Mouse (Mus musculus) heart, embryonic 14.5 days (tissue): ENCODE results near the gene Gramd2. TPM values are rescaled to one million over a fixed set of nuclear protein-coding genes. Genes with fewer than 3 reads are reported as not detected.
"Not testable (repeated sequence)": the region's sequence is repeated elsewhere in the genome, so short reads cannot be mapped to it uniquely, and the experiment has no call there.

Experiments used
- ATAC-seq: fragments of 200-750 bp; cut with Nextera tagmentation; 2 replicates; pipeline ENCODE4 v1.8.0; 2017; ENCODE audit warnings: low read depth, moderate TSS enrichment; ENCODE audit not compliant: insufficient number of reproducible peaks, insufficient read depth, low FRiP score
- H3K27ac ChIP-seq, 2 experiments: fragments of 200-500 bp in 1 of 2; fragments of 300-500 bp in 1 of 2; sonication (generic) in 1 of 2; replicated peaks in 1 of 2; 2 replicates each; pipeline ENCODE4 v1.5.1; 2012 to 2014; ENCODE audit warnings: low read depth in 2 of 2, low read length in 2 of 2, control low read depth in 1 of 2, mild to moderate bottlenecking in 1 of 2, mixed read lengths in 1 of 2; ENCODE audit not compliant: control insufficient read depth in 1 of 2, insufficient read depth in 1 of 2
- H3K27me3 ChIP-seq: fragments of 300-500 bp; sonication (generic); 2 replicates; pipeline ENCODE4 v1.6.1; 2014; ENCODE audit warnings: mild to moderate bottlenecking, low read length, control low read depth; ENCODE audit not compliant: control insufficient read depth, insufficient read depth
- H3K36me3 ChIP-seq: fragments of 300-500 bp; sonication (generic); 2 replicates; pipeline ENCODE4 v1.6.1; 2014; ENCODE audit warnings: mild to moderate bottlenecking, control low read depth, low read length, mixed read lengths; ENCODE audit not compliant: control insufficient read depth, insufficient read depth
- H3K4me1 ChIP-seq, 2 experiments: fragments of 200-500 bp in 1 of 2; fragments of 300-500 bp in 1 of 2; sonication (generic) in 1 of 2; 2 replicates each; pipeline ENCODE4 v1.6.1; 2012 to 2014; ENCODE audit warnings: low read length in 2 of 2, control low read depth in 1 of 2, mixed read lengths in 1 of 2; ENCODE audit not compliant: control insufficient read depth in 2 of 2, insufficient read depth in 2 of 2
- H3K4me2 ChIP-seq: fragments of 300-500 bp; sonication (generic); 2 replicates; pipeline ENCODE4 v1.6.1; 2014; ENCODE audit warnings: mild to moderate bottlenecking, low read length
- H3K4me3 ChIP-seq, 2 experiments: fragments of 200-500 bp in 1 of 2; fragments of 300-500 bp in 1 of 2; sonication (generic) in 1 of 2; 2 replicates each; pipeline ENCODE4 v1.5.1; 2012 to 2014; ENCODE audit warnings: low read length in 2 of 2, mild to moderate bottlenecking in 2 of 2, control low read depth in 1 of 2, low read depth in 1 of 2, moderate library complexity in 1 of 2; ENCODE audit not compliant: control insufficient read depth in 1 of 2, insufficient read depth in 1 of 2
- H3K9ac ChIP-seq: fragments of 300-500 bp; sonication (generic); 2 replicates; pipeline ENCODE4 v1.6.1; 2014; ENCODE audit warnings: mild to moderate bottlenecking, low read length
- H3K9me3 ChIP-seq: fragments of 300-500 bp; sonication (generic); 2 replicates; pipeline ENCODE4 v1.6.1; 2016; ENCODE audit warnings: low read length, control low read depth; ENCODE audit not compliant: control insufficient read depth
- WGBS: fragments of 180-500 bp; shearing (Covaris S2); extraction: QIAGEN DNeasy Blood & Tissue Kit; methylation state at CpG from one replicate; pipeline ENCODE4 v1.1.7; 2014; 5-methylcytosine and 5-hydroxymethylcytosine counted together
- polyA plus RNA-seq: library from polyadenylated mRNA; unstranded; fragments of >200 nt; fragmentation: Nextera tagmentation; extraction: Ambion mirVana; gene quantifications from 2 replicates; pipeline ENCODE4 v1.2.1, GENCODE M21; 2014

Gramd2 gene
- polyA plus RNA-seq, 1 experiment from 2014 or later = 0.43 TPM

- Histone ChIP-seq H3K27me3 (no peaks in the 10 kb centered on the region), H3K4me1 (peaks cover 2 to 17% of the 10 kb centered on the region in 2 experiments; a peak in 3 of 4 replicates), H3K36me3 (no peaks in the 10 kb centered on the region), H3K4me2 (peak overlapping the region; percentile 92), H3K27ac (peak overlapping the region in 1 of 2 experiments; percentile 95; a peak in 2 of 4 replicates), H3K9ac (peak overlapping the region; percentile 85), H3K9me3 (no peaks in the 10 kb centered on the region), H3K4me3 (peak overlapping the region; percentile 87 to 93)
- no peak for ATAC-seq
- 10% methylated on average over 2 of the region's 2 CpGs for WGBS
Measured at GRCm38 (mm10) chr9:59751966-59752365, 72.0 kb downstream of the Gramd2 start.

- Histone ChIP-seq H3K4me2 (no peak overlapping the region), H3K36me3 (no peaks in the 10 kb centered on the region), H3K9ac (no peak overlapping the region), H3K4me3 (no peak overlapping the region), H3K4me1 (peaks cover 0 to 4% of the 10 kb centered on the region in 2 experiments; a peak in 2 of 4 replicates), H3K9me3 (no peaks in the 10 kb centered on the region), H3K27me3 (no peaks in the 10 kb centered on the region), H3K27ac (no peak overlapping the region)
- 66% methylated on average over 2 of the region's 2 CpGs for WGBS
- no peak for ATAC-seq
Measured at GRCm38 (mm10) chr9:59755199-59755598, 75.3 kb downstream of the Gramd2 start.

DNA sequence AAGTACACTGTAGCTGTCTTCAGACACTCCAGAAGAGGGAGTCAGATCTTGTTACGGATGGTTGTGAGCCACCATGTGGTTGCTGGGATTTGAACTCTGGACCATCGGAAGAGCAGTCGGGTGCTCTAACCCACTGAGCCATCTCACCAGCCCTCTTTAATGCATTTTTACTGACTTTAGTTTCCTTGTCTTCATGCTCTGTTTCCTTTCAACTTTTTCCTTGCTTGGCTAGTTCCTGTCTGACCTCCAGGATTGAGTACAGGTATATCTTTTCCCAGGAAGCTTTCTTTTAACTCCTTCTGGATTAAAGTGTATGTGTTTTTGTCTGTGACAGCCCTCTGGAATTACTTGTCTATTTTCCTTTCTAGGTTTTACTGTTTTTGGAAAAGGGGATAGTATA is 77.1 kb downstream of the Gramd2 start:
- H3K27ac ChIP-seq, ATAC-seq, H3K9me3 ChIP-seq, H3K9ac ChIP-seq, H3K36me3 ChIP-seq, H3K4me3 ChIP-seq, H3K4me1 ChIP-seq, H3K4me2 ChIP-seq, H3K27me3 ChIP-seq: not testable (repeated sequence)
- WGBS = 88% methylated on average over 2 of the region's 3 CpGs

- Histone ChIP-seq H3K27me3 (no peaks in the 10 kb centered on the region), H3K4me1 (no peaks in the 10 kb centered on the region), H3K4me2 (no peak overlapping the region), H3K27ac (no peak overlapping the region), H3K4me3 (no peak overlapping the region), H3K9ac (no peak overlapping the region), H3K9me3 (no peaks in the 10 kb centered on the region), H3K36me3 (no peaks in the 10 kb centered on the region)
- ATAC-seq = no peak
- 52% methylated on average over 3 of the region's 3 CpGs for WGBS
Measured at GRCm38 (mm10) chr9:59760515-59760914, 80.6 kb downstream of the Gramd2 start.

DNA sequence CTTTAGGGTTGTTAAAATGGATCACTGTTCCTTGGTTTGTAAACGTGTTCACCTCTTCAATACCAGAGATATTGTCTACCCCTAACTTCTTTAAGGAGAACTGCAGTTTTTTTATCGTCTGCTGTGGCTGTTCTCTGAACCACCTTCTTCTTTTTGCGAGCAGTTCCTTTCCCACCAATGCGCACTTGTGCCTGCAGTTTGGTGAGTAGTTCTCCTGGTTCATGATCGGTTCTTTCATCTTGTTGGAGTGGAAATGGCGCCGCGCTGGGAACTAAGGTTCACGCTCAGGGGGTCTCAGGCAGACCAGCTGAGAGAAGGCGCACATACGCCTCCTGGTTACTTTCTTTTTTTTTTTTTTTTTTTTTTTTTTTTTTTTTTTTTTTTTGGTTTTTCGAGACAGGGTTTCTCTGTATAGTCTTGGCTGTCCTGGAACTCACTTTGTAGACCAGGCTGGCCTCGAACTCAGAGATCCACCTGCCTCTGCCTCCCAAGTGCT is 87.1 kb downstream of the Gramd2 start:
- ATAC-seq, H3K4me1 ChIP-seq, H3K9me3 ChIP-seq, H3K27me3 ChIP-seq, H3K9ac ChIP-seq, H3K4me3 ChIP-seq, H3K4me2 ChIP-seq, H3K36me3 ChIP-seq, H3K27ac ChIP-seq: not testable (repeated sequence)
- 87% methylated on average over 12 of the region's 13 CpGs for WGBS

Other genes with a start within 250 kb of the Gramd2 start
- 14.9 and 18.3 TPM in 2 replicates for gene Arih1, start 193.5 kb upstream of the Gramd2 start, polyA plus RNA-seq
- gene Hexa, start 140.6 kb upstream of the Gramd2 start, polyA plus RNA-seq = 87.6 and 91.4 TPM in 2 replicates
- gene Tmem202, start 140.3 kb upstream of the Gramd2 start, polyA plus RNA-seq = 0.55 TPM in 1 of 2 replicates, not detected in the other
- 0.16 and 0.34 TPM in 2 replicates for gene Celf6, start 102.2 kb upstream of the Gramd2 start, polyA plus RNA-seq
- 19.5 and 24.6 TPM in 2 replicates for gene Parp6, start 62.9 kb upstream of the Gramd2 start, polyA plus RNA-seq
- 1,792 and 1,798 TPM in 2 replicates for gene Pkm, start 23.8 kb upstream of the Gramd2 start, polyA plus RNA-seq
- gene Senp8, start 70.6 kb downstream of the Gramd2 start, polyA plus RNA-seq = 10.9 and 12.6 TPM in 2 replicates
- gene Myo9a, start 70.8 kb downstream of the Gramd2 start, polyA plus RNA-seq = 12.1 and 12.4 TPM in 2 replicates